Mouse (Mus musculus) gastrocnemius, postnatal 14 days (tissue): ENCODE measurements around the gene Rrp1. TPM values are rescaled to one million over a fixed set of nuclear protein-coding genes. Genes with fewer than 3 reads are reported as not detected.

Source experiments
- DNase-seq: peaks from one replicate; pipeline ENCODE4 v3.0.0; 2021; ENCODE audit warnings: mixed read lengths
- intact Hi-C: fragments of 180-260 bp; cut with DNase I; formaldehyde crosslinking; loops from one replicate; pipeline ENCODE4 v1.15.1; 2025; ENCODE audit warnings: low total_unique reads
- microRNA-seq, 2 experiments: library from miRNA; unstranded; fragments of <30 nt; microRNA quantifications; one replicate each; pipeline ENCODE4 v1.2.0; 2021
- total RNA-seq, 2 experiments: library from RNA; stranded (reverse); gene quantifications; 2 replicates each; pipeline ENCODE4 v1.2.3; 2021

Rrp1 gene
- total RNA-seq, 2 experiments from 2014 or later, result 70.5 to 73.9 TPM

- no peak for DNase-seq
- intact Hi-C loops, result no loop called here
Observed at GRCm38 (mm10) chr10:78353196-78353595, 59.6 kb downstream of the Rrp1 start.

GRCm38 (mm10) chr10:78352666-78353030, 60.2 kb downstream of the Rrp1 start:
- no peak for DNase-seq
- intact Hi-C loops, result no loop called here

- peak; percentile 78 for DNase-seq
- intact Hi-C loops, result no loop called here
Observed at GRCm38 (mm10) chr10:78351887-78352665, 60.8 kb downstream of the Rrp1 start, which contains the start of gene Agpat3. Gene Agpat3 (minus strand): TSS chr10:78352489.

GRCm38 (mm10) chr10:78351564-78351886, 61.3 kb downstream of the Rrp1 start:
- DNase-seq, result no peak
- intact Hi-C loops, result no loop called here

- no peak for DNase-seq
- intact Hi-C loops, result no loop called here
Observed at GRCm38 (mm10) chr10:78350796-78351556, 61.9 kb downstream of the Rrp1 start.

Small RNAs within 50 kb of the gene (microRNA-seq; reads per million reads assigned to microRNA genes)
- gene Mir6410 (0 reads per million in 2 experiments), gene Mir6907 (0 reads per million in 2 experiments), gene Mir6908 (0 reads per million in 2 experiments)

Other genes starting within 250 kb of the Rrp1 start
- gene D10Jhu81e, start 243.3 kb downstream of the Rrp1 start, total RNA-seq, result 100 to 1,000 TPM; 146 to 175 TPM
- 1 to 10 TPM; 8.2 to 8.8 TPM for gene Pwp2, start 227.9 kb downstream of the Rrp1 start, total RNA-seq
- 10 to 100 TPM; 30.3 to 31.7 TPM for gene Trappc10, start 168.4 kb downstream of the Rrp1 start, total RNA-seq
- 100 to 1,000 TPM; 160 to 164 TPM for gene Agpat3, start 60.6 kb downstream of the Rrp1 start, total RNA-seq
- 10 to 100 TPM; 18.5 to 21.2 TPM for gene Cstb, start 12.6 kb upstream of the Rrp1 start, total RNA-seq
- gene Pdxk, start 51.9 kb upstream of the Rrp1 start, total RNA-seq, result 1 to 10 TPM; 4.8 to 6.2 TPM
- not detected for gene Olfr1358, start 104.4 kb upstream of the Rrp1 start, total RNA-seq
- gene Ilvbl, start 161.3 kb upstream of the Rrp1 start, total RNA-seq, result 10 to 100 TPM; 14.7 to 16.4 TPM
- gene Syde1, start 178.9 kb upstream of the Rrp1 start, total RNA-seq, result 1 to 10 TPM; 6.6 to 7.0 TPM
- gene Olfr1357, start 205.0 kb upstream of the Rrp1 start, total RNA-seq, result not detected